Mouse (Mus musculus) ES-E14 (cell line): Measurements from ENCODE around the gene Ptma.

Experiments
- CHD2 ChIP-seq: IDR thresholded peaks from 2 replicates; pipeline ENCODE4 v1.6.1; 2014; ENCODE audit warnings: mild to moderate bottlenecking, low read depth, low read length, inconsistent platforms
- ZNF384 ChIP-seq: IDR thresholded peaks from 2 replicates; pipeline ENCODE4 v1.6.1; 2012; ENCODE audit warnings: low read depth, low read length, inconsistent platforms

DNA sequence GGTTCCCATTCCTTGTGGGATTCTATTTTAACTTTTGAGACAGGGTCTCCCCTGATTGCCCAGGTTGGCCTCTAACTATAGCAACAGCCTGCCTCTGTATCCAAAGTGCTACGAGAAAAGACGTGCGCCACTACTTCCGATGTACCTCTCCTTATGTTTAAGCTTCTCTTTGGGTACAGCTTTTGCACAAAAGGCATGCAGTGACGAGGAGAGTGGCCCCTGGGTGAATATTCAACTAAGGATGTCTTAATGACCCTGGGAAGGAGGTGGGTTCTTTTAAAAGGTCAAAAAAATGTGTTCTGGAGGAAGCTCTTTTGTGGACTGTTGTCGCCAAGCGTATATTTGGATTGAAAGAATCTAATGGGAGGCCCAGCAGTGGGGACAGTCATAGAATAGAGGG, 38.2 kb upstream of the Ptma start:
- TF ChIP-seq ZNF384, result no peak
- TF ChIP-seq CHD2, result no peak
